Comparison of ENCODE assay signal across 1 mouse cellular context in genomic region chr4:102583469-102583868, GRCm38 (mm10).
TF ChIP-seq lines count a peak whose summit lies in the region.

No protein-coding gene starts in this region.

TF ChIP-seq in CH12.LX, 34 proteins besides CTCF, POLR2A, EP300 and RAD21 (continued from another document):
- TF ChIP-seq CHD1 (IDR thresholded peaks at IDR 0.05; ENCODE audit: low read depth, low read length) (no peak), RCOR1 (conservative IDR thresholded peaks at IDR 0.05; ENCODE audit: low read depth, low read length) (0 out of 2 replicates have a peak, but pooled peaks have one; percentile 1), POLR2AphosphoS2 (IDR thresholded peaks at IDR 0.05; ENCODE audit: low read depth, low read length) (no peak), MXI1 (IDR thresholded peaks at IDR 0.05; ENCODE audit: low read depth, low read length) (no peak), KAT2A (IDR thresholded peaks at IDR 0.05; ENCODE audit: insufficient replicate concordance, low read length) (no peak), PAX5 (IDR thresholded peaks at IDR 0.05; ENCODE audit: low read length) (no peak), ZNF384 (IDR thresholded peaks at IDR 0.05; ENCODE audit: low read depth, low read length) (no peak), HCFC1 (IDR thresholded peaks at IDR 0.05; ENCODE audit: low read depth, low read length) (no peak), JUND (conservative IDR thresholded peaks at IDR 0.05; ENCODE audit: low read depth, low read length) (0 out of 2 replicates have a peak, but pooled peaks have one; percentile 22), TBP (conservative IDR thresholded peaks at IDR 0.05; ENCODE audit: low read depth, low read length) (0 out of 2 replicates have a peak, but pooled peaks have one; percentile 43), MAFK (IDR thresholded peaks at IDR 0.05; ENCODE audit: insufficient replicate concordance, low read length) (no peak), USF2 (conservative IDR thresholded peaks at IDR 0.05; ENCODE audit: low read depth, low read length) (no peak)
